Mouse (Mus musculus) bone marrow, adult 2 months (tissue): ENCODE data around the gene Prrt2. TPM values are rescaled to one million over a fixed set of nuclear protein-coding genes. Genes with fewer than 3 reads are reported as not detected.

Source experiments
- H3K27ac ChIP-seq: fragments of 200-500 bp; 2 replicates; pipeline ENCODE4 v1.5.1; 2012; ENCODE audit warnings: low read depth, mild to moderate bottlenecking, control low read depth, inconsistent platforms, low read length; ENCODE audit not compliant: control insufficient read depth, poor library complexity, insufficient read depth
- H3K4me1 ChIP-seq: fragments of 200-500 bp; 2 replicates; pipeline ENCODE4 v1.6.1; 2011; ENCODE audit warnings: low read length; ENCODE audit not compliant: control insufficient read depth, insufficient read depth
- H3K4me3 ChIP-seq: fragments of 200-500 bp; replicated peaks from 2 replicates; pipeline ENCODE3; 2011; ENCODE audit warnings: mild to moderate bottlenecking, low read depth, low read length, control low read depth; ENCODE audit not compliant: control insufficient read depth
- CTCF ChIP-seq: fragments of 200-500 bp; IDR thresholded peaks from 2 replicates; pipeline ENCODE4 v1.5.1; 2011; ENCODE audit warnings: low read length, control low read depth; ENCODE audit not compliant: control insufficient read depth, insufficient read depth
- POLR2A ChIP-seq: fragments of 200-500 bp; IDR thresholded peaks from 2 replicates; pipeline ENCODE4 v1.6.1; 2011; ENCODE audit warnings: low read depth, mild to moderate bottlenecking, control low read depth, low read length, borderline replicate concordance; ENCODE audit not compliant: control insufficient read depth
- WGBS: fragments of 180-500 bp; shearing (Covaris S2); methylation state at CpG from one replicate; pipeline ENCODE4 v1.1.7; 2018; 5-methylcytosine and 5-hydroxymethylcytosine counted together
- polyA plus RNA-seq: library from polyadenylated mRNA; stranded (reverse); fragments of >200 nt; gene quantifications from 2 replicates; pipeline ENCODE4 v1.2.4, GENCODE M21; 2011; ENCODE audit warnings: low replicate concordance; ENCODE audit not compliant: missing spikeins, insufficient read depth, insufficient read length

Prrt2 gene
- polyA plus RNA-seq, 1 experiment, result 5.3 TPM

DNA sequence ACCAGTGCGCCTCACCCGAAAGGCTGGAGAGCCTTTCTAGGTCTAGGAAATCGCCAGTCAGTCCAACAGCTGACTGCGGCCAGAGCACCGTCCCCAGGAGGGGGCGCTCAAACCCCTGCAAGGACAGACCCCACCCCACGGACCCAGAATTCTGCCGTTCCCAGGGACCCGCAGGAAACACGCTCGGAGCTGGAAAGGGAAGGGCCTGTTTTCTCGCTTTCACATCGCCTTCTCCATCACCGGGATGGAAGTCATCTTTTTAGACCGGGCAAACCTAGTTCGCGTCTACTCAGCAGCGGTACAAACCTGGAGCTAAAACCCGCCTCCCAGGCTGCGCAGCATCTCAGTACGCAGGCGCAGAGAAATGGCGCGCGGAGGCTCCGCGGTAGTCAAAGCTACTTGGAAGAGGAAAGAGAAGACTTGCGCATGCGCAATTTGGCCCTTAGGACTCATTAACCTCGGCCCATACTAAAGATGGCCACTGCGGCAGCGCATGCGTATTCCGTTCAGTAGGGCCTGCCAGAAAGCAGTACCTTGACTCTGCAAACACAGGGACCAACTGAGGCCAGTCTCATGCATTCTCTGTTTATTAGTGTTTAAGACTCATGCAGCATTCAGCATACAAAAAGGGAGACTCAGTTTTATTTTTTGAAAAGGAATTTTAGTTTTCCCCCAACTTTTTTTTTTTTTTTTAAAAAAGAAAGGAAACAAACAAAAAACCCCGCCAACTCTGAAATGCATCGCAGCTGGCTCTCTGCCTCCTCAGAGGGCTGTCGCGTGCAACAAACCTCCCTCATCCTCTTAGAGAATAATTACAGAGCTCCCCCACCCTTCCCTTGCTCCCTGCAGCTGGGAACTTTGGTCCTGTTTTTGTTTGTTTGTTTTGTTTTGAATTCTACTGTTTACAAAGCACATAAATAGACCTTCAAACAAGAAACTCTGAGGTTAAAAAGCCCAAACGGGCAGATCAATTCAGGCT is 3.8 kb downstream of the Prrt2 start, which contains the start of gene Pagr1a:
TSS of gene Pagr1a (minus strand) at position 382 of the 979 bp plus-strand sequence.
- peaks cover 5% of the 10 kb centered on the region; the same call in 1 of the 2 replicates for H3K4me1 ChIP-seq
- TF ChIP-seq CTCF (peak; percentile 76), POLR2A (peak; percentile 59; the same call in 1 of the 2 replicates)
- 3% methylated on average over 39 of the region's 39 CpGs for WGBS
- peak within 1 kb of the TSS; percentile 96 for H3K27ac ChIP-seq
- peak within 1 kb of the TSS; percentile 87 for H3K4me3 ChIP-seq

DNA sequence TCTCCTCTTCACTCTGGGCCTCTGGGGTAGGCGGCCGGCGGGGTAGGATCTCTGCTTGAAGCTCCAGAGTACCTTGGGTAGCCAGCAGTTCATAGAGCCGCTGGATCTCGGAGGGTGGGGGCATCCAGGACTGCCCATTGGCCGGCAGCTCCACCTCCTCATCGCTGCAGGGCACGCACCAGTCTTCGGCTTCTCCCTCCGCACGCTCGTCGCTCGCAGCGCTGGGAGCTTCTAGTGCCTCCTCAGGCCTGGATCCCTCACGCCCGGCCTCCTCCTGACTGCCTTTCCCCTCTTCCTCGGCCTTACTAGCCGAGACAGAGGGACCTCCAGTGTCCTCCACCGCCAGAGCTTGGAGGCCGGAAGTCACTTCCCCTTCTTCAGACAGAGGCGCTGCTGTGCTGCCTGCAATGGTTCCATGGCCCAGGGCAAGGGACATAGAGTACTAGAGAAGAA is 4.5 kb downstream of the Prrt2 start:
- WGBS, result under 1% methylated on average over 22 of the region's 22 CpGs
- peaks cover 5% of the 10 kb centered on the region; the same call in 1 of the 2 replicates for H3K4me1 ChIP-seq
- TF ChIP-seq POLR2A (peak; percentile 82; the same call in 1 of the 2 replicates), CTCF (no peak)
- peak overlapping the region; percentile 96 for H3K27ac ChIP-seq
- peak overlapping the region; percentile 87 for H3K4me3 ChIP-seq

DNA sequence TGATC is 4.7 kb downstream of the Prrt2 start, which contains the start of gene Pagr1b:
TSS of gene Pagr1b (minus strand) at position 4 of the 5 bp plus-strand sequence.
- H3K4me1 ChIP-seq, result peaks cover 5% of the 10 kb centered on the region; the same call in 1 of the 2 replicates
- H3K4me3 ChIP-seq, result peak within 1 kb of the TSS; percentile 87
- H3K27ac ChIP-seq, result peak within 1 kb of the TSS; percentile 96
- no peak for TF ChIP-seq POLR2A
- no peak for TF ChIP-seq CTCF

DNA sequence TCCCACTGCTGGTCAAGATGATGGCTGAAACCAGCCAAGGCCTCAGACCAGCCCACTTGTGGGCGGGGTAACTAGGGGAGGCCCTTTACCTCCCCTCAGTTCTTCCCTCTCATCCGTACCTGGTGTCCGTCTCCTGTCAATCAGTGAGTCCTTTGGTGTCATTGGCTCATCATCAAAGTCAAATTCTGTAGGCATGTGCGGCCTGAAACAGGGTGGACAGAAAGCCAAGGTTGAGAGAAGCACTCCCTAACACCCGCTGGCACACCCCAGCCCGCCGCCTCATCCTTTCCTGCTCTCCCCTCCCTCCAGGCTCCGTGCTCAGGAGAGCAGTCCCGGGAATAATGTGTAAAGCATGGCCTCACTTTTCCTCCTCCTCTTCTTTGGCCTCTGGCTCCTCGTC is 4.9 kb downstream of the Prrt2 start:
- H3K4me3 ChIP-seq, result peak overlapping the region; percentile 87
- TF ChIP-seq POLR2A, result no peak
- TF ChIP-seq CTCF, result no peak
- peaks cover 5% of the 10 kb centered on the region; the same call in 1 of the 2 replicates for H3K4me1 ChIP-seq
- peak overlapping the region; percentile 96 for H3K27ac ChIP-seq
- 5% methylated on average over 10 of the region's 10 CpGs for WGBS

DNA sequence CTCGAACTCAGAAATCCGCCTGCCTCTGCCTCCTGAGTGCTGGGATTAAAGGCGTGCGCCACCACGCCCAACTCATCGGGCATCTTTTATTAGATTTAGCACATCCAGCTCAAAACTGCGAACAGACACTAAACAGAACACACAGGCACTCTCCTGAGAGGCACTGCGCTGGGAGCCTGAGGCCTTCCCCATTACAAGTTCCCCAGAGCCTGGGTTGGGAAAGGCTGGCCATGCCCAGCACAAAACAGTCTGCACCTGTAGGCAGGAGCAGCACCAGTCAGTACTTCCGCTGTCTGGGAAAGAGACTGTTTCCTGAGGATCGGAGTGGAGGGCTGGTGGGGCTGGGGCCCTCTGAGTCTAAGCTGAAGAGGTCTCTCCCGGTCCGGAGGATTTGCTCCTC is 6.0 kb downstream of the Prrt2 start:
- 93% methylated on average over 12 of the region's 12 CpGs for WGBS
- TF ChIP-seq CTCF (no peak), POLR2A (no peak)
- Histone ChIP-seq H3K4me3 (no peak overlapping the region), H3K27ac (no peak overlapping the region), H3K4me1 (peaks cover 3% of the 10 kb centered on the region; the same call in 1 of the 2 replicates)

DNA sequence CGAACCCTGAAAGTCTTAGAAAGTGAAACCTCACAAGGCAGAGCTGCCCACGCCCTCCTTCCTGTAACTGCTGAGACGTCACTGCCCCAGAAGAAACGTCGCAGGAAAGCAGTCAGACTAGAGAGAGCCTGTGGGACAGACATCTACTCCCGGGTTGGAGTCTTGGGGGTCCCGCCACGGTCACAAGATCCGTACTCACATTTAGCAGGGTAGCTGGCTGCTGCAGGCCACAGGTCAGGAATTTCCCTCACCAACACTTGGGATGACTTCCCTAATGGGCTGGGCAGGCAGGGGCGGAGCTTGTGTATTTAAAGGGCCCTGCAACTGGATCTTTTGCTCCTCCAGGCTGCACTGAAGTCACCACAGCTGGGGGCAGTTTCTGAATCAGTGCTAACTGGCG is 6.7 kb downstream of the Prrt2 start, which contains the start of gene Mvp:
TSS of gene Mvp (minus strand) at position 302 of the 400 bp plus-strand sequence.
- H3K4me1 ChIP-seq, result peaks cover 3% of the 10 kb centered on the region; the same call in 1 of the 2 replicates
- under 1% methylated on average over 11 of the region's 11 CpGs for WGBS
- peak within 1 kb of the TSS; percentile 70 for H3K4me3 ChIP-seq
- H3K27ac ChIP-seq, result peak within 1 kb of the TSS; percentile 84
- TF ChIP-seq CTCF (no peak), POLR2A (no peak)

DNA sequence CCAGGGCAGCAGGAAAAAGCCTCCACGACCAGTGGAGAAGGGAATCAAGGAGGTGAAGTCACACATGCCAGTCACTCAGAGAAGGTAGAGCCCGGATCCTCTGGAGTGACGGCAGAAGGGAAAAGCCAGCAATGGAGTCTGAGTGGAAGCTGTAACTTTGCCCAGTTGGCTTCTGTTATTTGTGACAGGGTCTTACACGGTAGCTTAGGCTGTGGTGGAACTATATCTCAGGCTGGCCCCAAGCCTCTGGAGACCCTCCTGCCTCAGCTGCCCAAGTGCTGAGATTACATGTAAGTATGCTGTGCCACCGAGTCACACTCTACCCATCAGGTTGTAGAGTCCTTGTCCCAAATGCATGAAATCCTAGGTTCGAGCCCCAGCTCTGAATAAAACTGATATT is 7.6 kb downstream of the Prrt2 start:
- Histone ChIP-seq H3K4me3 (no peak overlapping the region), H3K4me1 (peaks cover 6% of the 10 kb centered on the region), H3K27ac (no peak overlapping the region)
- WGBS, result 82% methylated on average over 6 of the region's 6 CpGs
- TF ChIP-seq POLR2A (no peak), CTCF (no peak)

DNA sequence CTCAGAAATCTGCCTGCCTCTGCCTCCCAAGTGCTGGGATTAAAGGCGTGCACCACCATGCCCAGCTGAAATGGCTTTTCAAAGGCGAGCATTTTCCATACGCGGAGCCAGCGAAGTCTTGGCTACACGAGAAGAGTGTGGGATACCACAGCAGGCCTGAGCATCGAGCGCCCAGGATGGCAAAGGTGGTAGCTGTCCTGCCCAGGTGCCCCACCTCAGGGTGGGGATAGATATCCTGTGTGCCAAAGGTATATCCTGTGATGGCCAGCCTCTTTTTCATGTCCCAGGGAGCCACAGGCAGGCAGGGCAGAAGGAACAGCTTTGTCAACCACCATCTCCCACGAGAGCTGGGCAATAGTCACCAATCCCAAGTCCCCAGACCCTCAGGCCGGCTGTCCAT is 8.2 kb downstream of the Prrt2 start:
- WGBS, result 89% methylated on average over 10 of the region's 10 CpGs
- Histone ChIP-seq H3K4me3 (no peak overlapping the region), H3K27ac (no peak overlapping the region), H3K4me1 (peaks cover 10% of the 10 kb centered on the region)
- TF ChIP-seq POLR2A, result no peak
- TF ChIP-seq CTCF, result no peak

DNA sequence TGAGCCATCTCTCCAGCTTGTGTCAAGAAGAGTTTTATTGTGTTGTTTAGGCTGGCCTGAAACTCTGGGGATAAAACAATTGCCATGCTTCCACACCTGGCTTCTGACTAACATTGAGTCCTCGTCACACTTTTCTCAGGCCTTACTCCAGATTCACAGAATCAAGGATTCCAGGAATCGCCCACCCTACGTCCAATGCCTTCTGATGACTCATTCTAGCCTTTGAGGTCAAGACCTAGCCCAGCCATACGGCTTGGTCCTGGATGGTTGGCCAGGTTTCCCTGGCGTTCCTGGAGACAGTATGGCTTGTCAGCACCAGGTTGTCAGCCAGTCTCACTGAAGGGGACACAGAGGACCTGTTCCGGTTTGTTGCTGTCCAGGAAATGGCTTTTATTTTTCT is 8.6 kb downstream of the Prrt2 start:
- TF ChIP-seq POLR2A (no peak), CTCF (no peak)
- peaks cover 10% of the 10 kb centered on the region for H3K4me1 ChIP-seq
- no peak overlapping the region for H3K4me3 ChIP-seq
- WGBS, result 84% methylated on average over 6 of the region's 6 CpGs
- H3K27ac ChIP-seq, result no peak overlapping the region
